Mouse (Mus musculus) lung, adult 18-20 months (tissue): Measurements from ENCODE around the gene Mlst8.
"Not testable (repeated sequence)": the region's sequence is repeated elsewhere in the genome, so short reads cannot be mapped to it uniquely, and the experiment has no call there.

ENCODE experiments used
- DNase-seq, 2 experiments: peaks; one replicate each; pipeline ENCODE4 v3.0.0; 2022; ENCODE audit warnings: mixed read lengths in 2 of 2

The Mlst8 gene

DNA sequence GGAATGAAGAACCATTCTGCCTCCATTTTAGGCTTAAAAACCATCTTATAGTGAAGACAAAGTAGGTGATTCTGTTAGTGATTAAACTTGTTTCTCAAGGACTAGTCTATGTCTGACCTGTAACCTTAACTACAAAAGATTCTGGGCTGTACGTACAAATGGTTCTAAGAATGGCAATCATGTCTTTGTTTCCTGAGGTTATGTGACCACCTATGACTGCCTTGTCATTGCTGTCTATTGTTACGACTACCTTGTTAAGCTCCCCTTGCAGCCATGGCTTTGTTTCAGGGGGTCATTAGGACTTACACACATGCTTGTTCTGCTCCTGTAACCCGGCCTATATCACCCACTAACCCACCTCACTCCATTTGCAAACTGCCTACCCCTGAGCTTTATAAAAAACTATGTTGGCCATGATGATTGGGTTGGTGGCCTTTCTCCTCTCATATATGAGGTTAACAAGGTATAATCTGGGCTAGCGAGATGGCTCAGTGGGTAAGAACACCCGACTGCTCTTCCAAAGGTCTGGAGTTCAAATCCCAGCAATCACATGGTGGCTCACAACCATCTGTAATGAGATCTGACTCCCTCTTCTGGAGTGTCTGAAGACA is 10.1 kb downstream of the Mlst8 start:
- no peak for DNase-seq

- DNase-seq, result no peak
These were observed 15.3 kb downstream of the Mlst8 start for GRCm38 (mm10) chr17:24463374-24464133.

DNA sequence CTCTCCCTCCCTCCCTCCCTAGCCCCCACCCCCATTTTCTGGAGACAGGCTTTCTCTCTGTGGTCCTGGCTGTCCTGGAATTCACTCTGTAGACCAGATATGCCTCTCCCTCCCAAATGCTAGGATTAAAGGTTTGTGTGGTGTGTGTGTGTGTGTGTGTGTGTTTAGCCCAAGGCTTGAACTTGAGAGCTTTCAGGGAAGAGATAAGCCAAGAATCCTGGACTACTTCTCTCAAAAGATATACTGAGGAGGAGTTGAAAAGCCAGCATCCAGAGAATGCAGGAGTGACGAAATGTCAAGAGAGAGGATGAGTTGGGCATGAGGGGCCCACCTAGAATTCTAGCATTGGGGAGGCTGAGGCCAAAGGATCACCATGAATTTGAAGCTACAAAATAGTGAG is 15.9 kb downstream of the Mlst8 start:
- no peak for DNase-seq

DNA sequence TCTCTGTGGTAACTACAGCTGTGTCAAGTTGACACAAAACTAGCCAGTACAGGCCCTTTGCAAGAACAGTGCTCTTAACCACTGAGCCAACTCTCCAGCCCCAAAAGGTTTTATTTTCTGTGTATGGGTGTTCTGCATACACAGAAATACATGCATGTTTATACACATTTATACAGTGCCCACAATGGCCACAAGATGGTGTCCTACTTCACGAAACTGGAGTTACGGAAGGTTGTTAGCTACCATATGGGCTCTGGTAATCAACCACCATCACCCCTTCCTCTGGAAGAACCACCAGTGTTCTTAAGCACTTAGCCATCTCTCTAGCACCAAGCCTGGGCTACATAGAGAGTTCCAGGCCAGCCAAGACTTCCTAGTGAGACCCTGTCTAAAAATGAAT is 17.3 kb downstream of the Mlst8 start:
- no peak for DNase-seq

GRCm38 (mm10) chr17:24455523-24456206 is 23.2 kb downstream of the Mlst8 start:
- DNase-seq, result not testable (repeated sequence)

- peak; percentile 99 to 100 for DNase-seq
These were observed 23.9 kb downstream of the Mlst8 start for GRCm38 (mm10) chr17:24454756-24455522.

GRCm38 (mm10) chr17:24454218-24454755 is 24.6 kb downstream of the Mlst8 start:
- DNase-seq, result no peak

- DNase-seq, result no peak
These were observed 25.5 kb downstream of the Mlst8 start for GRCm38 (mm10) chr17:24453372-24453771.

DNA sequence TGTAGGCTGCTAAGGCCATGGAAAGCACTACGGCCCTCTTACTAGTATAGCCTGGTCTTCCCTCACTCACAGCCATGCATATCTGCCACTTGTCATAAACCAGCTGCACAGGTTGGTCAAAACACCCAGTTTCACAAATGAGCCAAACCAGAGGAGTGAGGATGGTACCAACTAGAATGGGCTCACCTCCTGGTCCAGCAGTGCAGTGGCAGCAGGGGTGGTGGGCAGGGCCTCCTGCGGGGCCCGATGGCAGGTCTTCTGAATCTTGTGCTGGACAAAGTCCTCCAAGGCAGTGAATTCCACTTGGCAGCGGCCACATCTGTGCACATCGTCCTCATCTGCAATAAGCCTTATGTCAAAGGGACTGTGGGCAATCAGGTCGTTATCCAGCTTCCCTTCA is 27.7 kb downstream of the Mlst8 start:
- no peak for DNase-seq

- no peak for DNase-seq
These were observed 29.4 kb downstream of the Mlst8 start for GRCm38 (mm10) chr17:24449507-24449906.

- DNase-seq, result no peak
These were observed 32.3 kb downstream of the Mlst8 start for GRCm38 (mm10) chr17:24446590-24446989.

DNA sequence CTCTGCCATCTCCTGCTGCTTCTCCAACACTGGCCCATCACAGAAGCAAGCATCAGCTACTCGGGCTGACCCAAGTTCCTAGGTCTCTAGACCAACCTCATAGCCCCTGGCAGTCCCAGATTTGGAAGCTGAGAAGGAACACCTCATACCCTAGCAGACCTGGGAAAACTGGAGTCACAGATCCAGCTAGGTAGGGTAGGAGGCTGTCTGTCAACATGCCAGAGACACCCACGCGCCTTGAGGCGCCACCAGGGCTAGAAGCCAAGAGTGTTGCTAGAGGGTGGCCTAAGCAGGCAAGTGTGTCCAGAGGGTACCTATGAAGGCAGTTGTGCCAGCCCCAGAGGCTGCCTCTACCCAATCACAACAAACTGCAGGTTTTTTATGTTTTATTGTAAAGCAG is 35.5 kb downstream of the Mlst8 start:
- DNase-seq, result no peak

- no peak for DNase-seq
These were observed 36.2 kb downstream of the Mlst8 start, which contains the start of gene Dnase1l2 for GRCm38 (mm10) chr17:24442632-24443155. Gene Dnase1l2, minus strand, starts transcription at chr17:24443105.

GRCm38 (mm10) chr17:24442107-24442506 is 36.8 kb downstream of the Mlst8 start:
- peak in 1 of 2 experiments; percentile 25 for DNase-seq

DNA sequence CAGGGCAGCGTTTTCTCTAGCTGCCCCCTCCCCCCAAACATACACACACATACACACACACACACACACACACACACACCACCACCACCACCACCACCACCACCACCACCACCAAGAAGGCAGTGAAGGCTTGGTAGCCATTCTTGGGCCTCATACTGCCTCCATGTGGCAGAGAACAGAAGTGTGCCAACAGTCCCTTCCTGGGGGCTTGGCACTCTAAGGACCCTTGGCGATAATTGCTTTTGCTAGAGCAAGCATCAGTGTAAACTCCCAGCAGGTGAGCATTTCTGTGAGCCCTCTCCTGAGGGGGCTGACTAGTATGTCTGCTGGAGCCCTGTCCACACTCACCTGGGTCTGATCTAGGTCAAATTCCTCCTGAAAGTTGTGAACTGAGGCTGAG is 37.7 kb downstream of the Mlst8 start:
- no peak for DNase-seq

- DNase-seq, result no peak
These were observed 38.5 kb downstream of the Mlst8 start for GRCm38 (mm10) chr17:24440377-24440776.

DNA sequence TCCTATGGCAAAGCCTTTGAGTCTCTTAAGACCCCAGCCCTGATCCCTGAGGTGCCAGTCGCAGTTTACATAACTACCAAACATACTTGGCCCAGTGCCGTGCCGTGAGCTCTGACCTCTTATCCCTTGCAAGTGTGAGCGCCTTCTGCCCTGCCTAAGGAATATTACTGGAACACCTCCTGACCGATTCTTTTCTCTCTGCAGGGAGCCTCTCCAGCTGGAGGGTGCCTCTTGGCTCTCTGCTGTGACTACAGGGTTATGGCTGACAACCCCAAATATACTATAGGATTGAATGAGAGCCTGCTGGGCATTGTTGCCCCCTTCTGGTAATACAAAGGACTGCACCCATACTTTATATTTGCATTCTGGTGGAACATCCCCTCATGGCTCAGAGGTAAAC is 41.9 kb downstream of the Mlst8 start:
- DNase-seq, result no peak

DNA sequence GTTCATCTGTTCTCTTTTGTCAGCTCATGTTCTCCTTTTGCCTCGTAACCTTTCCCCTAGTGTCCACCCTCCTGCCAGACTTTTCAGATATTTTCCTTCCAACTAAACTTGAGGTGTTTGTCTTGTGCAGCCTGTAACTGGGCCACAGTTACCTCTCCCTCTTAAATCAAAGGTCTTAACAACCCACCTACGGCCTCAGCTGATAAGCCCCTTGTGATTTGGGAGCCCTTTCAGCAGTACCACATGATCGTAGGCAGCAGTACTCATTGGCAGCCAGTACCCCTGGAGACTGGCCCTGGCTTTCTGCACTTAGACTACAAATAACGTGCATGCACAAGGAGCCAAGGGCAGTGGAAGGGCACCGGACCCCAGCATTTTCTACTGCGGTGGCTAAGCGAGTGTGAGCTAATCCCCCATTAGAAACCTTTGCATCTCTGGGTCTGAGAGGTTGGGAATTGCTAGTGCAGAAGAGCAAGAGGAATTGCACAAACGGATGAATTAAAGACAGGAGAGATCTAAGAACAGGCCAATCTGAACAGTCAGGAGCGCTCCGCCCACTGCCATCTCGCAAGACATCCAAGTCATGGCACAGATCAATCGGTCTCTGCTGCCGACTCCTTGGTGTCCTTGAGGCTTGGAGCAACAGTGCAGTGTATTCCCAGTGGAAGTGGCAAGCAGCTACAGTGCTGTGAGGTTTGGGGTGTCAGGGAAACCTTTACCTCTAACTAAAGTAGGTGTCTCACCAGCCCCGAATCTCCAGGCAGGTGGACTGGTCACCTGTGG is 49.5 kb downstream of the Mlst8 start:
- no peak for DNase-seq

DNA sequence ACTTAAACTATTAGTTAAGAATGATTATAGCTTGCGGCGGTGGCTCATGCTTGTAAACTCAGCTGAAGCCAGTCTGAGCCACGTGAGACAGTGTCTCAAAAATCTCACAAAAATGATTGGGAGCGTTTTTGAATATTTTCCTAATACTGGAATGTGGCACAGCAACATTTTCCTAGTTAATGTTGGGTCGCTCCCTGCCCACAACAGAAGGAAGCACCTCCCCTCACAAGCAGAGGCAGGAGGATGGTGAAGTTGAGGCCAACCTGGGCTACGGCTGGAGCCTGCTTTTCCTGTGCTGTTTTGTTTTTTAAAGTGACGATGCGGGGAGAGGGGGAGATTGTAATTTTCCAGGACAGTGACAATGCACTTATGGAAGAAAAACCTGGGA is 51.7 kb downstream of the Mlst8 start:
- no peak for DNase-seq

DNA sequence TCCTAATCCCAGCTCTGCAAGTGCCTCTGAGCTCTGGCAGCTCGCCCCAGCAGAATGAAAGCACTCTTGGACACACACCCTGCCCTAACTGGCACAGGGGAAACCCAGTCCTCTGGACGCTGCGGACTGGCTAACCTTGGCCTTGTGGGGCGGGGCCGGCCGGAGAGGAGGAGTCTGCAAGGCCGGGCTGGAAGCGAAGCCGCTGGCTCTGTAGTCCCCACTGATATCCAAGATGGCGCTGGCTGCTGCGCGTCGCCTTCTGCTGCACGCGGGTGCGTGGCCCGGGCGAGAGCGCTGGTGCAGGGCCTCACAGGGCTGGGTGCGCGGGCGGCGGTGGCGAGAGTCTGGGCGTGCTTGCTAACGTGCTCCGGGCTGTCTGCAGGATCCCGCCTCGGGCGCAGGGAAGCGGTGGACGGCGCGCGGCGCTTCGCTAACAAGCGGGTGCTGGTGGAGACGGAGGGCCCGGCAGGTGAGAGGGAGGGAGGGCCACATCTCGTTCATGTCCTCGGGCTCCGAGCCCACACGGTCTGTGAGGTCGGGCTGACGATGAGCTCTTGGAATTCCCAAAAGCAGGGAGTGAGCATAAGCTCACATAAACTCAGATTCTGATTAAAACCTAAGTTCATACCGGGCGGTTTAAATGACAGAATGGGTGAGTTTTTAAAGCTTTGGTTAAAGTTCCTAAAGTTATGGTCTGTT is 52.3 kb downstream of the Mlst8 start, which contains the start of gene Eci1:
TSS of gene Eci1 (plus strand) at position 171 of the 699 bp plus-strand sequence.
- peak; percentile 98 to 99 for DNase-seq

GRCm38 (mm10) chr17:24425905-24426304 is 53.0 kb downstream of the Mlst8 start:
- no peak for DNase-seq
